Mouse (Mus musculus) liver, embryonic 16.5 days (tissue): ENCODE data around the gene 4933428G20Rik. TPM values are rescaled to one million over a fixed set of nuclear protein-coding genes. Genes with fewer than 3 reads are reported as not detected.

Source experiments
- ATAC-seq: fragments of 200-750 bp; cut with Nextera tagmentation; 2 replicates; pipeline ENCODE4 v1.8.0; 2017; ENCODE audit warnings: low read depth, mild to moderate bottlenecking, moderate number of reproducible peaks, moderate library complexity
- H3K27ac ChIP-seq: fragments of 300-500 bp; sonication (generic); 2 replicates; pipeline ENCODE4 v1.5.1; 2014; ENCODE audit warnings: mild to moderate bottlenecking, low read length
- H3K27me3 ChIP-seq: fragments of 300-500 bp; sonication (generic); 2 replicates; pipeline ENCODE4 v1.6.1; 2014; ENCODE audit warnings: low read depth, low read length, mixed read lengths; ENCODE audit not compliant: control insufficient read depth, insufficient read depth
- H3K36me3 ChIP-seq: fragments of 300-500 bp; sonication (generic); 2 replicates; pipeline ENCODE4 v1.6.1; 2014; ENCODE audit warnings: mild to moderate bottlenecking; ENCODE audit not compliant: control insufficient read depth, insufficient read depth
- H3K4me1 ChIP-seq: fragments of 300-500 bp; sonication (generic); 2 replicates; pipeline ENCODE4 v1.6.1; 2014; ENCODE audit warnings: low read depth, low read length, mixed read lengths; ENCODE audit not compliant: control insufficient read depth
- H3K4me2 ChIP-seq: fragments of 300-500 bp; sonication (generic); 2 replicates; pipeline ENCODE4 v1.6.1; 2014; ENCODE audit warnings: low read depth, low read length, mixed read lengths
- H3K4me3 ChIP-seq: fragments of 300-500 bp; sonication (generic); 2 replicates; pipeline ENCODE4 v1.5.1; 2014; ENCODE audit warnings: low read depth, mild to moderate bottlenecking, low read length
- H3K9ac ChIP-seq: fragments of 300-500 bp; sonication (generic); 2 replicates; pipeline ENCODE4 v1.6.1; 2014; ENCODE audit warnings: low read depth, low read length
- H3K9me3 ChIP-seq: fragments of 300-500 bp; sonication (generic); replicated peaks from 2 replicates; pipeline ENCODE4 v1.6.1; 2016; ENCODE audit warnings: low read length; ENCODE audit not compliant: control insufficient read depth
- WGBS: fragments of 180-500 bp; shearing (Covaris S2); extraction: QIAGEN DNeasy Blood & Tissue Kit; methylation state at CpG from one replicate; pipeline ENCODE4 v1.1.7; 2014; ENCODE audit not compliant: insufficient replicate concordance; 5-methylcytosine and 5-hydroxymethylcytosine counted together
- polyA plus RNA-seq: library from polyadenylated mRNA; unstranded; fragments of >200 nt; fragmentation: Nextera tagmentation; extraction: Ambion mirVana; gene quantifications from 2 replicates; pipeline ENCODE4 v1.2.1, GENCODE M21; 2015

Gene 4933428G20Rik
- polyA plus RNA-seq, 1 experiment from 2014 or later = 0.59 TPM

DNA sequence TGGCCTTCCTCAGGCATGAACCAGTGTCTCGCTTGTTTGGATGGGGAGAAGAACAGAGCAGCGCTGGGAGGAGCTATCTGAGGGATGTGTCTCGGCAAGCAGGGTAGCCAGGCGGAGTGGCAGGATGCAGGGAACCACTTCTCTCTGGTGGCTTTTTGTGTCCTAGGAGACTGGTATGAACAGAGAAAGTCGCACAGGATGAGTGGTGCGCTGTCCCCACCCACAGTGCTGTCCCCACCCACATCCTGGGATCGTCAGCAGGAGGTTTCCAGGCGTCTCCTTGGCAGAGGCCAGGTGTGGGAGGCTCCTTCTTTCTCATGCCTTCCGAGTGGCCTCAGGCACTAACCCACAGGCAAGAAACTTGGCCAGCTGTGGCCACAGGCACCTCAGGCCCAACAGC is 2.2 kb upstream of the 4933428G20Rik start:
- no peak for ATAC-seq
- peaks cover 11% of the 10 kb centered on the region for H3K27me3 ChIP-seq
- peaks cover 25% of the 10 kb centered on the region for H3K36me3 ChIP-seq
- H3K9ac ChIP-seq = no peak overlapping the region
- WGBS = 64% methylated on average over 9 of the region's 9 CpGs
- no peak overlapping the region for H3K4me2 ChIP-seq
- H3K9me3 ChIP-seq = no peaks in the 10 kb centered on the region
- H3K4me1 ChIP-seq = no peaks in the 10 kb centered on the region; the same call in 1 of the 2 replicates
- H3K4me3 ChIP-seq = no peak overlapping the region
- no peak overlapping the region for H3K27ac ChIP-seq

DNA sequence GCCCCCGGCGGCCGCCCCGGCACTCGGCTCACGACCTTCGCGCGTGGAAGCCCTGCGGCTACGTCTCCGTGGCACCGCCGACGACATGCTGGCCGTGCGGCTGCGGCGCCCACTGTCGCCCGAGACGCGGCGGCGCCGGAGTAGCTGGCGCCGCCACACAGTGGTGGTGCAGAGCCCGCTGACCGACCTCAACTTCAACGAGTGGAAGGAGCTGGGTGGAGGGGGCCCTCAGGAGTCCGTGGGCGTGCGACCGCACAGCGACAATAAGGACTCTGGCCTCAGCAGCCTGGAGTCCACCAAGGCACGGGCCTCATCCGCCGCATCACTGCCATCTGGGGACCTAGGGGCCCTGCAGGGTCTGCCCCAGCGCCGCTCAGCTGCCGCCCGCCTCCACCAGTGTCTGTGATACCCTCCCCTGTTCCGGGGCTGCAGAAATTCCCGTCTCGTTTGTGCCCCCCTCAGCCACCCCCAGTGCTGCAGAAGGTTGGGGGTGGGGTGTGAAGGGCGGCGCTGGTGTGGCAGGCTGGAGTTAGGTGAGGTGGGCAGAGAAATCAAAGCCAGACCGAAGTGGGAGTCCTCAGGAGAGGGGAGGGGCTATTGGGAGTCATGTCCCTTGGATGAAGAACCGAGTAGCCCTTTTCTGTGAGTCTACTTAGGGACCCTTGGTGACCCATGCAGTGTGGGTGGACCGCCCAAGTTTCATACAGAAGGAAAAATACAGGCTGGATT is 744 bp upstream of the 4933428G20Rik start:
- no peak overlapping the region for H3K9ac ChIP-seq
- H3K4me3 ChIP-seq = no peak overlapping the region
- WGBS = 77% methylated on average over 51 of the region's 51 CpGs
- H3K36me3 ChIP-seq = peaks cover 36% of the 10 kb centered on the region
- H3K27me3 ChIP-seq = peaks cover 11% of the 10 kb centered on the region
- H3K4me1 ChIP-seq = no peaks in the 10 kb centered on the region; the same call in 1 of the 2 replicates
- no peak for ATAC-seq
- H3K27ac ChIP-seq = no peak overlapping the region
- H3K9me3 ChIP-seq = no peaks in the 10 kb centered on the region
- H3K4me2 ChIP-seq = no peak overlapping the region

DNA sequence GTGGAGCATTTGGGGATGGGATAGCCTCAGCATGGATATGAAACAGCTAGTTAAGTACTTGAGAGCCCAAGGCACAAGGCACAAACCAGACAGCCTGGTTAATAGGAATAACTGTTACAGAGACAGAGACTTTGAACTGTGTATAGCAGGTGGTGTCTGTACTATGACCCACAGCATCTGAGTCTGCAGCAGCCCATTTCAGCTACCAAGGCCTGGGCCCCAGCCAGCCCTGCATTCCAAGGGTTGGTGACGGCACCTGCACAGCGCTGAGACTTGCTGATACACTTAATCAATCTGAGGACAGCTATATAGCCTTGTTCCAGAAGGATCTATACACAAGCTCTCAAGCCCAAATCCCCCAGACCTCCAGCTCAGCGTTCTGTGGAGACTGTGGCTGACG is 2.6 kb downstream of the 4933428G20Rik start:
- Histone ChIP-seq H3K4me1 (no peaks in the 10 kb centered on the region; the same call in 1 of the 2 replicates), H3K27ac (no peak overlapping the region), H3K4me2 (no peak overlapping the region), H3K4me3 (no peak overlapping the region), H3K36me3 (peaks cover 57% of the 10 kb centered on the region), H3K9me3 (no peaks in the 10 kb centered on the region), H3K9ac (no peak overlapping the region), H3K27me3 (peaks cover 9% of the 10 kb centered on the region; the same call in 1 of the 2 replicates)
- WGBS = 91% methylated on average over 4 of the region's 4 CpGs
- ATAC-seq = no peak

DNA sequence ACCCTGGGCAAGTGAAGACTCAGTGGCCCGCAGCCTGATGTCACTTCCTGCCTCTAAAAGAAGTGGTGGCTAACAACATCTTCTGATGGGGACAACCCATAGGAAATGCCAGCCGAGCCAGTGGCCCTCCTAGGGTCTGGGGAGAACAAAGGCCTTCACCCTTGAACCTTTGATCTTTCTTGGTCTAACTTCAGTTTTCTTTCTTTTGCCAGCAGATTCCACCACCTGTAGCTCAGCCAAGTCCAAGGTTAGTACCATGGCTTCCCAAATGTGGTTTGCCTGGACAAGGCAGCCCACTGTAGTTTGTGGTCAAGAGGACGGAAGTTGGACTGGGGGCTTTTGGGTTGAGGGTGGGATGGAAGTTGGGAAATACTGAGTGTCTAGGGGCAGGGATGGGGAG is 7.3 kb downstream of the 4933428G20Rik start:
- peaks cover 63% of the 10 kb centered on the region for H3K36me3 ChIP-seq
- H3K4me2 ChIP-seq = no peak overlapping the region
- WGBS = 88% methylated on average over 3 of the region's 3 CpGs
- H3K4me1 ChIP-seq = no peaks in the 10 kb centered on the region
- H3K9ac ChIP-seq = no peak overlapping the region
- no peak overlapping the region for H3K27ac ChIP-seq
- no peak for ATAC-seq
- no peak overlapping the region for H3K4me3 ChIP-seq
- H3K9me3 ChIP-seq = no peaks in the 10 kb centered on the region
- H3K27me3 ChIP-seq = no peaks in the 10 kb centered on the region

DNA sequence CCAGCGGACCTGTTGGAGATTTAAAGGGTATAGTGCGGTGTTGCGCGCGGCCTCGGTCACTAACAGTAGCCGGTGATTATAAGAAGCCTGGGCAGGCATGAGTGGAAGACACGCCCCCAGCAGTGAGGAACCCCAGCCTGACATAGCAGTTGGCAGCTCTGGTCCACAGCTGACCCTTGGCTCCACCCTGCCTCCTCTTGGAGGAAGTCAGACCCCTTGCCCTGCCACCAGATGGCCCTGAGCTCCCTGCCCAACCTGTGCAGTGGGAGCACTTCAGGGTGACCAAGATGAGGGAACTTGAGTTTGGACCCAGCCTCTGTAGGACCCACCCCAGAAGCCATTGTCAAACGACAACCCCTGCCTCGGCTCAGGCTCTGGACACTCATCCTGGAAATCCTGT is 8.5 kb downstream of the 4933428G20Rik start:
- 87% methylated on average over 10 of the region's 10 CpGs for WGBS
- peaks cover 58% of the 10 kb centered on the region for H3K36me3 ChIP-seq
- H3K4me3 ChIP-seq = no peak overlapping the region
- no peak overlapping the region for H3K4me2 ChIP-seq
- no peak overlapping the region for H3K9ac ChIP-seq
- no peak for ATAC-seq
- no peak overlapping the region for H3K27ac ChIP-seq
- H3K27me3 ChIP-seq = no peaks in the 10 kb centered on the region
- no peaks in the 10 kb centered on the region for H3K4me1 ChIP-seq
- H3K9me3 ChIP-seq = no peaks in the 10 kb centered on the region

DNA sequence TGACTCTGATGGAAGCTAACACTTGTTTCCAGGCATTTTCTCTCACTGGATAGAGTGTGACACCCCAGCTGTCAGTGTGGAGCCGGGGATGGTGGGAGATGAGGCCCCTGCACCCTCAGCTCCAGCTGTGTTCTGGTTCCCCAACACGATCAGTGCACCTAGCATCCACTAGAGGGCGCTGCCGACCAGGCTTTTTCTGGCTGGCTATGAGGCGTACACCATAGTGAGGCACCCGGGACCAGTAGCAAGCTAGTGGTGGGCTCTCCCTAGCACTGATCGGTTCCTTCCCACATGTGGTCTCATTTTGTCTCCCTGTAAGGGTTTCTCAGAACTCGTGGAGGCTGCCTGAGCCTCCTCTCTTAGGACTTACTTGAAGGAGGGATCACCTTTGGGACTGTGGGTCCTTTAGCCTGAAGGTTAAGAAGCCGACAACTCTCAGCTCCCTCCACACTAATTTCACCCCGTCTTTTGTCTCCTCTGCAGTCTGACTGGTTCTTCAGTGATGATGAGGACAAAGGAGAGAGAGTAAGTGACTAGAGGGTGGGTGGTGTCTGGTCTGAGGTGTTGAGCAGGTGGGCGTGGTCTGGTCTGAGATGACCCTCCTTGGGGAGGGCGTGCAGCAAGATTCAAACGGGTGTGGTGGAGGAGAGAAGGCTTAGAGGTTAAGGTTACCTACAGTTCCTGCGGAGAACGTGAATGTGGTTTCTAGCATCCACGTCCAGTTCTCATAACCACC is 10.4 kb downstream of the 4933428G20Rik start:
- peaks cover 60% of the 10 kb centered on the region for H3K36me3 ChIP-seq
- H3K4me3 ChIP-seq = no peak overlapping the region
- H3K27me3 ChIP-seq = no peaks in the 10 kb centered on the region
- 44% methylated on average over 16 of the region's 16 CpGs for WGBS
- no peak overlapping the region for H3K27ac ChIP-seq
- no peak overlapping the region for H3K4me2 ChIP-seq
- H3K4me1 ChIP-seq = no peaks in the 10 kb centered on the region
- no peak overlapping the region for H3K9ac ChIP-seq
- peak; percentile 25; the same call in 1 of the 2 replicates for ATAC-seq
- no peaks in the 10 kb centered on the region for H3K9me3 ChIP-seq

DNA sequence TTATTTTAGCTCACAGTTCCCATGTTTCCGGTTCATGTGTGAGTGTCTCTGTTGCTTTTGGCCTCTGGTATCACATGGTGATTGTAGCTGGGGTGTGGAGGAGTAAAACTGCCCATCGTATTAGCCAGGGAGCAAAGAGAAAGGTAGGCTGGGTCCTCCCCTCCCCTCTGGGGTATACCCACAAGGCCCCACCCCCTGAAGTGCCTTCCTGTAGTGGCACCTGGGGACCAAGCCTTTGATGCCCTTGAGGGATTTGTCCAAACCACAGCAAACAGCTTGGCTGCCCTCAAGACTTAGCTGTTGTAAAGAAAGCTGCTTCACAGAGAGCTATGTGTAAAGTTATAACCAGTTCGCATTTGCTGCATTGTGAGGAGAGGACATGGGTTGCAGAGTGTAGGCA is 12.5 kb downstream of the 4933428G20Rik start:
- Histone ChIP-seq H3K9me3 (no peaks in the 10 kb centered on the region), H3K4me1 (no peaks in the 10 kb centered on the region), H3K4me3 (no peak overlapping the region), H3K36me3 (peaks cover 59% of the 10 kb centered on the region), H3K9ac (no peak overlapping the region), H3K27ac (no peak overlapping the region), H3K4me2 (no peak overlapping the region), H3K27me3 (no peaks in the 10 kb centered on the region)
- no peak for ATAC-seq
- 79% methylated on average over 3 of the region's 3 CpGs for WGBS

DNA sequence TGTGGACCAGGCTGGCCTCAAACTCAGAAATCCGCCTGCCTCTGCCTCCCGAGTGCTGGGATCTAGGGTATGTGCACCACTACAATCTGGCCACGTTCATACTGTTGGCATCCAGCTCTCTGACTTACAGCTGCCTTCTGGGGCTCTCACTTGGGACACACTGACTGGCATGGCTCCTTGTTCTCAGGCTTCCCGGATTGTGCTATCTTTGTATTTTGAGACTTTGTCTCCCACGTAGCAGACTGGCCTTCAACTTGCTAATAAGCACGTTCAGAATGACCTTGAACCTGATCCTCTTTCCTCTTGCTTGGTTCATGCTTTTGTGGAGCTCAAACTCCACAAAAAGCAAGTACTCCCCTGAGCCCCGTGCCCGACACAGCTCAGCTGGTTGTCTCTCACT is 14.5 kb downstream of the 4933428G20Rik start:
- Histone ChIP-seq H3K4me2 (no peak overlapping the region), H3K9me3 (no peaks in the 10 kb centered on the region), H3K27me3 (no peaks in the 10 kb centered on the region), H3K4me1 (no peaks in the 10 kb centered on the region), H3K9ac (no peak overlapping the region), H3K4me3 (no peak overlapping the region), H3K27ac (no peak overlapping the region), H3K36me3 (peaks cover 62% of the 10 kb centered on the region)
- ATAC-seq = no peak
- 80% methylated on average over 8 of the region's 8 CpGs for WGBS

DNA sequence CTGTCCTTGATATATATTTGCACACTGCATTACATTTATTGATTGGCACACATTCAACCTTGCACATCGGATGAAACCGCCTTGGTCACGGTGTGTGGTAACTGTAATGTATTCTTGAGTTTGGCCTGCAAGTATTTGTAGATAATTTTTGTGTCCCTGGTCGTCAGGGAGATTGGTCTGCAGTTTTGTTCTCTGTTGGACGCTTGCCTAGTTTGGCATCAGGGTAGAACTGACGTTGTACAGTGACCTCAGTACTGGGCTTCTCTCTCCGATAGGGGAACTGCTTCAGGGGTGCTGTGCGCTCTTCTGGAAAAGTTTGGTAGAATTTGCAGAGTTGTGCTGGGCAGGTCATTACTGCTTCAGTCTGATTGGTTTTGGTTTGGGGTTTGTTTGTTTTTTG is 20.3 kb downstream of the 4933428G20Rik start:
- H3K9ac ChIP-seq = no peak overlapping the region
- no peak for ATAC-seq
- H3K4me2 ChIP-seq = no peak overlapping the region
- H3K9me3 ChIP-seq = no peaks in the 10 kb centered on the region
- peaks cover 86% of the 10 kb centered on the region for H3K36me3 ChIP-seq
- H3K4me1 ChIP-seq = peaks cover 9% of the 10 kb centered on the region
- no peak overlapping the region for H3K27ac ChIP-seq
- 81% methylated on average over 8 of the region's 8 CpGs for WGBS
- H3K4me3 ChIP-seq = no peak overlapping the region
- H3K27me3 ChIP-seq = no peaks in the 10 kb centered on the region
